Mouse (Mus musculus): ENCODE results near the gene Ttll4. TPM values are rescaled to one million over a fixed set of nuclear protein-coding genes. Genes with fewer than 3 reads are reported as not detected.

Gene Ttll4
- polyA plus RNA-seq, 1 experiment from 2014 or later: 25.6 TPM

GRCm38 (mm10) chr1:74698791-74699190 is 37.2 kb downstream of the Ttll4 start:
- no peaks in the 10 kb centered on the region for H3K4me1 ChIP-seq (replicated peaks; ENCODE audit: control insufficient read depth, insufficient read depth, low read length)
- ATAC-seq (ENCODE audit: low FRiP score): no peak
- H3K9me3 ChIP-seq (ENCODE audit: control insufficient read depth, low read length): no peaks in the 10 kb centered on the region
- 96% methylated on average over 1 of the region's 1 CpGs for WGBS
- H3K9ac ChIP-seq (ENCODE audit: low read depth, low read length): no peak overlapping the region
- DNase-seq (ENCODE audit: low spot score): no peak
- H3K4me2 ChIP-seq (replicated peaks; ENCODE audit: low read depth, low read length): no peak overlapping the region
- H3K36me3 ChIP-seq (ENCODE audit: control insufficient read depth, insufficient read depth, low read length): peaks cover 11% of the 10 kb centered on the region
- no peak overlapping the region for H3K27ac ChIP-seq (ENCODE audit: low read depth, low read length)
- no peak overlapping the region for H3K4me3 ChIP-seq (ENCODE audit: low read depth, low read length)
- no peaks in the 10 kb centered on the region for H3K27me3 ChIP-seq (ENCODE audit: control insufficient read depth, insufficient read depth, low read length)

GRCm38 (mm10) chr1:74702142-74702553 is 40.6 kb downstream of the Ttll4 start:
- H3K4me2 ChIP-seq (replicated peaks; ENCODE audit: low read depth, low read length): no peak overlapping the region
- H3K27me3 ChIP-seq (ENCODE audit: control insufficient read depth, insufficient read depth, low read length): no peaks in the 10 kb centered on the region
- H3K4me1 ChIP-seq (replicated peaks; ENCODE audit: control insufficient read depth, insufficient read depth, low read length): no peaks in the 10 kb centered on the region
- DNase-seq (ENCODE audit: low spot score): no peak
- H3K4me3 ChIP-seq (ENCODE audit: low read depth, low read length): no peak overlapping the region
- no peak for ATAC-seq (ENCODE audit: low FRiP score)
- no peak overlapping the region for H3K27ac ChIP-seq (ENCODE audit: low read depth, low read length)
- no peaks in the 10 kb centered on the region for H3K9me3 ChIP-seq (ENCODE audit: control insufficient read depth, low read length)
- no peak overlapping the region for H3K9ac ChIP-seq (ENCODE audit: low read depth, low read length)
- WGBS: 94% methylated on average over 6 of the region's 6 CpGs
- H3K36me3 ChIP-seq (ENCODE audit: control insufficient read depth, insufficient read depth, low read length): peaks cover 6% of the 10 kb centered on the region; the same call in 1 of the 2 replicates

GRCm38 (mm10) chr1:74704156-74704555 is 42.6 kb downstream of the Ttll4 start:
- WGBS: 85% methylated on average over 3 of the region's 3 CpGs
- Histone ChIP-seq H3K4me2 (replicated peaks; ENCODE audit: low read depth, low read length) (no peak overlapping the region), H3K4me3 (ENCODE audit: low read depth, low read length) (no peak overlapping the region), H3K9me3 (ENCODE audit: control insufficient read depth, low read length) (no peaks in the 10 kb centered on the region), H3K4me1 (replicated peaks; ENCODE audit: control insufficient read depth, insufficient read depth, low read length) (no peaks in the 10 kb centered on the region), H3K27ac (ENCODE audit: low read depth, low read length) (no peak overlapping the region), H3K36me3 (ENCODE audit: control insufficient read depth, insufficient read depth, low read length) (no peaks in the 10 kb centered on the region), H3K27me3 (ENCODE audit: control insufficient read depth, insufficient read depth, low read length) (no peaks in the 10 kb centered on the region), H3K9ac (ENCODE audit: low read depth, low read length) (no peak overlapping the region)
- ATAC-seq (ENCODE audit: low FRiP score) (no peak), DNase-seq (ENCODE audit: low spot score) (no peak)

DNA sequence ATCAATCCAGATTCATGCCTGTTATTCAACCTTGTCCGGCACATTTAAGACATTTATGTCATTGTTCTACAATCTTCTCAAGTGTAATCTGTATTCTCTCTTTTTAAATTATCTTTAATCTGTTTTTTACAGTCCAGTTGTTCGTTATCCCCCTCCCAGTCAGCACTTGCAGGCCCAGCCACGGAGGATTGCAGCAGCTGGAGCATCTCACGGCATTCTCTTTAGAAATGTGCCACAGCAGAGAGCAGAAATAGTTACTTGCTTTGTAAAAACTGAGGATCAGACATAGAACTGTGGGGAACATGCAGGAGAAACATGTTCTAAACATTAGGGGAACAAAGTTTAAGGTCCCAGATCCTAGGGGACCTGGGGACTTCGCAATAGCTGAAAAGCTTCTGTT is 43.5 kb downstream of the Ttll4 start:
- no peak for ATAC-seq (ENCODE audit: low FRiP score)
- H3K27ac ChIP-seq (ENCODE audit: low read depth, low read length): no peak overlapping the region
- WGBS: 87% methylated on average over 5 of the region's 5 CpGs
- H3K4me2 ChIP-seq (replicated peaks; ENCODE audit: low read depth, low read length): no peak overlapping the region
- DNase-seq (ENCODE audit: low spot score): no peak
- no peak overlapping the region for H3K4me3 ChIP-seq (ENCODE audit: low read depth, low read length)
- no peaks in the 10 kb centered on the region for H3K4me1 ChIP-seq (replicated peaks; ENCODE audit: control insufficient read depth, insufficient read depth, low read length)
- no peaks in the 10 kb centered on the region for H3K27me3 ChIP-seq (ENCODE audit: control insufficient read depth, insufficient read depth, low read length)
- H3K9me3 ChIP-seq (ENCODE audit: control insufficient read depth, low read length): no peaks in the 10 kb centered on the region
- H3K36me3 ChIP-seq (ENCODE audit: control insufficient read depth, insufficient read depth, low read length): no peaks in the 10 kb centered on the region
- H3K9ac ChIP-seq (ENCODE audit: low read depth, low read length): no peak overlapping the region

DNA sequence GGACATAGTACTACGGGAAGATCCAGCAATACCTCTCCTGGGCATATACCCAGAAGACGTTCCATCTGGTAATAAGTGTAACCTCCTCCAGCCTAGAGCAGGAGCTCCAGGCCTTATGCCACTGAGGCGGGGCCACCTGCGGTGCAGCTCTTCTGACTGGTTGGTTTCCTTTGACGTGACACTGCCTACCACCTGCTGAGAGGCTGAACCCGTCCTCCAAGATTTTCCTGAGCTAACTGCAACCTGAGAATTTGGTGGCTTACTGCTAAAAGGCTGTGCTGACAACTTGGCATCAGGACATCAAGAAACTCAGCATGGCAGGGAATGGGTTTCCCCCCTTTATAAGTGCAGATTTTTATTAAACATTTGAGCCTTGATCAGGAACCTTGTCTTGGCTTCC is 48.0 kb downstream of the Ttll4 start:
- no peak overlapping the region for H3K4me2 ChIP-seq (replicated peaks; ENCODE audit: low read depth, low read length)
- no peaks in the 10 kb centered on the region for H3K27me3 ChIP-seq (ENCODE audit: control insufficient read depth, insufficient read depth, low read length)
- no peaks in the 10 kb centered on the region for H3K36me3 ChIP-seq (ENCODE audit: control insufficient read depth, insufficient read depth, low read length)
- H3K9me3 ChIP-seq (ENCODE audit: control insufficient read depth, low read length): no peaks in the 10 kb centered on the region
- WGBS: 41% methylated on average over 6 of the region's 6 CpGs
- no peak for DNase-seq (ENCODE audit: low spot score)
- no peaks in the 10 kb centered on the region; the same call in 1 of the 2 replicates for H3K4me1 ChIP-seq (replicated peaks; ENCODE audit: control insufficient read depth, insufficient read depth, low read length)
- no peak overlapping the region for H3K9ac ChIP-seq (ENCODE audit: low read depth, low read length)
- no peak for ATAC-seq (ENCODE audit: low FRiP score)
- H3K27ac ChIP-seq (ENCODE audit: low read depth, low read length): no peak overlapping the region
- no peak overlapping the region for H3K4me3 ChIP-seq (ENCODE audit: low read depth, low read length)

- Histone ChIP-seq H3K4me3 (ENCODE audit: low read depth, low read length) (no peak overlapping the region), H3K27ac (ENCODE audit: low read depth, low read length) (no peak overlapping the region), H3K4me2 (replicated peaks; ENCODE audit: low read depth, low read length) (no peak overlapping the region), H3K4me1 (replicated peaks; ENCODE audit: control insufficient read depth, insufficient read depth, low read length) (no peaks in the 10 kb centered on the region; the same call in 1 of the 2 replicates), H3K9me3 (ENCODE audit: control insufficient read depth, low read length) (no peaks in the 10 kb centered on the region), H3K9ac (ENCODE audit: low read depth, low read length) (no peak overlapping the region), H3K27me3 (ENCODE audit: control insufficient read depth, insufficient read depth, low read length) (no peaks in the 10 kb centered on the region), H3K36me3 (ENCODE audit: control insufficient read depth, insufficient read depth, low read length) (no peaks in the 10 kb centered on the region)
- 78% methylated on average over 4 of the region's 4 CpGs for WGBS
- ATAC-seq (ENCODE audit: low FRiP score) (no peak), DNase-seq (ENCODE audit: low spot score) (no peak)
These were observed 50.5 kb downstream of the Ttll4 start for GRCm38 (mm10) chr1:74712046-74712445.

GRCm38 (mm10) chr1:74712461-74713098 is 51.0 kb downstream of the Ttll4 start:
- 0 out of 2 replicates have a peak overlapping the region, but pooled peaks have one; percentile 7 for H3K9ac ChIP-seq (ENCODE audit: low read depth, low read length)

GRCm38 (mm10) chr1:74713099-74713858 is 51.7 kb downstream of the Ttll4 start, which contains the start of gene Cyp27a1:
TSS of gene Cyp27a1 (plus strand) at chr1:74713574.
- H3K27ac ChIP-seq (ENCODE audit: low read depth, low read length): no peak within 1 kb of the TSS
- no peaks in the 10 kb centered on the region for H3K9me3 ChIP-seq (ENCODE audit: control insufficient read depth, low read length)
- peak within 1 kb of the TSS; percentile 37 for H3K4me3 ChIP-seq (ENCODE audit: low read depth, low read length)
- H3K4me2 ChIP-seq (replicated peaks; ENCODE audit: low read depth, low read length): peak within 1 kb of the TSS; percentile 92
- DNase-seq (ENCODE audit: low spot score) (peak; percentile 68), ATAC-seq (ENCODE audit: low FRiP score) (peak; percentile 53; the same call in 1 of the 2 replicates)
- 3% methylated on average over 35 of the region's 35 CpGs for WGBS
- no peaks in the 10 kb centered on the region; the same call in 1 of the 2 replicates for H3K4me1 ChIP-seq (replicated peaks; ENCODE audit: control insufficient read depth, insufficient read depth, low read length)
- no peaks in the 10 kb centered on the region for H3K27me3 ChIP-seq (ENCODE audit: control insufficient read depth, insufficient read depth, low read length)
- peak within 1 kb of the TSS; percentile 67 for H3K9ac ChIP-seq (ENCODE audit: low read depth, low read length)
- H3K36me3 ChIP-seq (ENCODE audit: control insufficient read depth, insufficient read depth, low read length): no peaks in the 10 kb centered on the region

More at GRCm38 (mm10) chr1:74712461-74713098, 51.0 kb downstream of the Ttll4 start:
- Histone ChIP-seq H3K4me2 (replicated peaks; ENCODE audit: low read depth, low read length) (peak overlapping the region; percentile 92), H3K36me3 (ENCODE audit: control insufficient read depth, insufficient read depth, low read length) (no peaks in the 10 kb centered on the region), H3K4me3 (ENCODE audit: low read depth, low read length) (peak overlapping the region; percentile 37; the same call in 1 of the 2 replicates), H3K27ac (ENCODE audit: low read depth, low read length) (no peak overlapping the region), H3K9me3 (ENCODE audit: control insufficient read depth, low read length) (no peaks in the 10 kb centered on the region), H3K4me1 (replicated peaks; ENCODE audit: control insufficient read depth, insufficient read depth, low read length) (no peaks in the 10 kb centered on the region; the same call in 1 of the 2 replicates), H3K27me3 (ENCODE audit: control insufficient read depth, insufficient read depth, low read length) (no peaks in the 10 kb centered on the region)
- no peak for DNase-seq (ENCODE audit: low spot score)
- ATAC-seq (ENCODE audit: low FRiP score): no peak
- WGBS: 40% methylated on average over 5 of the region's 5 CpGs
